Mouse (Mus musculus) lung, postnatal 0 days (tissue): ENCODE measurements at regions not wholly inside any gene's neighbourhood (a gene's known extent, or its start where the extent isn't known, plus 50 kb on each side); places are given as distances from the start of the nearest gene placed in this dataset.

ENCODE experiments used
- CTCF ChIP-seq: IDR thresholded peaks from 2 replicates; pipeline ENCODE4 v1.5.1; 2016; ENCODE audit warnings: antibody characterized with exemption, mild to moderate bottlenecking
- EP300 ChIP-seq: IDR thresholded peaks from 2 replicates; pipeline ENCODE4 v1.6.1; 2016; ENCODE audit warnings: antibody characterized with exemption, mild to moderate bottlenecking, control low read depth

DNA sequence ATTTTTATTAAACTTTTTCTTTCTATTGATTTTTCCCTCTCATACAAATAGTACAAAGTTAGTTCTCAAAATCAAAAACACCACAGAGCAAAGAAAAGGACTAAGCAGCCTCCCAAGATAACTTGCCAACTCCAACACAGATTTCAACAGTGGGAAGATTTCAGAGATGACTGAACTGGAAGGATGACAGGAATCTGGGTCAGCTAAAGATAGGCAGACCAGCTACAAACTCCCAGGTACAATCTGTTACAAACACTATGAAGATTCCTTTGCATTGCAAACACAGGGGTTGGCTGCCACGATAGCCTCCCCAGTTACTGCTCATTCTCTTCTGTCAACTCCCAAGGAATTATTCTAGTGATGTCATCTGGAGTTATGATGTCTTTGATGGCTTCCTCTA lies 226.8 kb upstream of the Zfp462 start:
- TF ChIP-seq CTCF (no peak), EP300 (no peak)
